ENCODE assay signal across 24 mouse cellular contexts in genomic region chr3:151442026-151442425, GRCm38 (mm10). TPM values are rescaled to one million over a fixed set of nuclear protein-coding genes. Genes with fewer than 3 reads are reported as not detected.
DNase-seq lines count a peak whose midpoint lies in the region; TF ChIP-seq lines count a peak whose summit lies in the region.
"Had no signal": no experiment of that assay in that cellular context is flagged by ENCODE, and none has a peak within 500 bp of the region (broad histone marks: within the 10 kb centered on the region; RNA-seq: fewer than 3 reads in every experiment).

No protein-coding gene starts in this region.

- intact Hi-C loops in gastrocnemius, adult 2 months (cut with DNase I) = no loop called here

- H3K27ac ChIP-seq in gastrocnemius, adult 2 months = peak overlapping the region; percentile 58
- H3K27ac ChIP-seq: embryonic facial prominence, embryonic 13.5 days; embryonic facial prominence, embryonic 15.5 days; forebrain, embryonic 10.5 days; forebrain, embryonic 12.5 days; forebrain, embryonic 15.5 days had no signal

- TF ChIP-seq CTCF in gastrocnemius, adult 2 months (IDR thresholded peaks at IDR 0.05) = no peak

- peak overlapping the region; percentile 41 for H3K4me3 ChIP-seq in gastrocnemius, adult 2 months
- H3K4me3 ChIP-seq: embryonic facial prominence, embryonic 13.5 days; embryonic facial prominence, embryonic 15.5 days; erythroblast, embryonic 14.5 days; forebrain, embryonic 10.5 days; forebrain, embryonic 12.5 days; forebrain, embryonic 15.5 days had no signal

- no peak for DNase-seq in gastrocnemius, adult 2 months
- DNase-seq in gastrocnemius, adult 18-20 months (ENCODE audit: low spot score) = no peak
- DNase-seq in 3134 (ENCODE audit: extremely low read depth, insufficient read length, low spot score) = peak; percentile 15
- peak; percentile 51 for DNase-seq in NIH3T3 (ENCODE audit: low read depth)
- DNase-seq in kidney, adult 8-10 months = no peak
- DNase-seq: adrenal gland, adult 2 months; adrenal gland, postnatal 10 days; adrenal gland, postnatal 25 days; B cell, adult 2 months; cerebellum, adult 11 months; cerebellum, adult 18-20 months; cerebellum, adult 8-10 months; cerebellum, adult 9-11 months; cerebellum, postnatal 14 days; cerebellum, postnatal 36 days; embryo, embryonic 11 days; forebrain, postnatal 0 days had no signal

RNA-seq across cellular contexts. Expression of gene Adgrl4, which starts 4.3 kb away (rescaled TPM):
- 10 to 100 TPM; 22.1 to 27.4 TPM for total RNA-seq in gastrocnemius, adult 2 months (2021)
- total RNA-seq in gastrocnemius, adult 18-20 months (2021) = 10 to 100 TPM; 17.7 to 20.7 TPM
- total RNA-seq: CH12.LX had no signal

Comparison
In these comparisons a context has a peak if more than half of its experiments do, and no peak if none do; other contexts are left out.
1. DNase-seq: peak in 3134 (single experiment) and NIH3T3 (single experiment); none in gastrocnemius, adult 2 months (single experiment), gastrocnemius, adult 18-20 months (single experiment) and kidney, adult 8-10 months (0 of 2).